Mouse (Mus musculus) gastrocnemius, adult 18-20 months (tissue): Measurements from ENCODE around the gene Ppip5k2. TPM values are rescaled to one million over a fixed set of nuclear protein-coding genes. Genes with fewer than 3 reads are reported as not detected.

Source experiments
- DNase-seq: peaks from one replicate; pipeline ENCODE4 v3.0.0; 2021; ENCODE audit warnings: low spot score
- total RNA-seq, 2 experiments: library from RNA; stranded (reverse); gene quantifications; 2 replicates each; pipeline ENCODE4 v1.2.3; 2021

Ppip5k2 gene
- total RNA-seq, 2 experiments from 2014 or later, result 1.7 to 1.8 TPM

- no peak for DNase-seq
Measured at GRCm38 (mm10) chr1:97759841-97760240, 10.4 kb downstream of the Ppip5k2 start.

DNA sequence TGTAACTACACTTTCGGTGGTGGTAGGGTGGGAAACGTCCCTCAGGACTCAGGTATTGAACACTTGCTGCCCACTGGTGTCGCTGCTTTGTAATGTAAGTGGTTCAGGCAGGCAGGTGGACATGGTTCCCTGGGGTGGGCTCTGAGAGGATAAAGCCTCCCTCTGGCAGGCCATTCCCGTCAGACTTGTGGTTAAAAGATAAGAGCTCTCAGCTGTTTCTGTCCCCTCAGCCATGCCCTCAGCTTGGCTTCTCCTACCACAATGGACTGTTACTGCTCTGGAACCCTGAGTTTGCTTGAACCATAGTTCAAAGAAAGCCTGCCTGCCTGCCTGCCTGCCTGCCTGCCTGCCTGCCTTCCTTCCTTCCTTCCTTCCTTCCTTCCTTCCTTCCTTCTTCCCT lies 15.8 kb downstream of the Ppip5k2 start:
- DNase-seq, result no peak

DNA sequence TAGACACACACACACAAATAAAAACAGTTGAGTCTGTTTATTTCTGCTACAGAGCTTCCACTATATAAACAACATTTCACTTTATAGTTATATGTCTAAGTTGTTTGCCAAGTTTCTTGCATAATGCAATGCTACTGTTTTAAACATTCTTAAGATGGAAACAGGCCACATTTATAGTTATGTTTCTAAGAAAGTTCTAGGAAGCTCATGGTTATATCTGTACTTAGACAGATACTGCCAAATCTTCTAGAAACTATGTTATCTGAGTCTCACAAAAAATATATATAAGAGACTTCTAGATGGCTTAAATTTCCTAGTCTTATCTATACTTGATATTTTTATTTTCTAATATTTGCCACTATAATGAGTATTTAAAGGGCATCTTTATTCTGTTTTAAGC lies 17.0 kb downstream of the Ppip5k2 start:
- no peak for DNase-seq

- DNase-seq, result no peak
Measured at GRCm38 (mm10) chr1:97748163-97748562, 22.0 kb downstream of the Ppip5k2 start.

- DNase-seq, result no peak
Measured at GRCm38 (mm10) chr1:97746261-97746660, 23.9 kb downstream of the Ppip5k2 start.

- DNase-seq, result no peak
Measured at GRCm38 (mm10) chr1:97745712-97746111, 24.5 kb downstream of the Ppip5k2 start.

DNA sequence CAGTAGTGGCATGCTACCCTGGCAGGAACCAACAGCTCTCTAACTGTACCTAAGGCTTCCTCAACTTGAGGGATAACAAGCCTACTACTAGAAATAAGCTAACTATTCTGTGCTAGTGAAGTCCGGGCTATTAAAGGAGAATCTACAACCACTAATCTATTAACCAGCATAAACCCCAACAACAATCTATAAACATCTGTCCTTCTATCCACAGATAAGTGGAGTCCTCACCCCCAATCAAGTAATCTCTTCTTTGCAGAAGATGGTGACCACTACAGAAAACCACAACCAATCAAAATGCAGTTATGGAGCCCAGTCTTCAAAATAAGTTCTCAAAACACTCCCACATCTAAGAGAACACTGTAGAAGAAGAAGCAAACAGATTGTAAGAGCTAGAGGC lies 27.1 kb downstream of the Ppip5k2 start:
- no peak for DNase-seq

GRCm38 (mm10) chr1:97729339-97729738 lies 40.9 kb downstream of the Ppip5k2 start:
- no peak for DNase-seq

- DNase-seq, result no peak
Measured at GRCm38 (mm10) chr1:97726730-97727129, 43.5 kb downstream of the Ppip5k2 start.

GRCm38 (mm10) chr1:97718440-97718839 lies 51.8 kb downstream of the Ppip5k2 start:
- no peak for DNase-seq

DNA sequence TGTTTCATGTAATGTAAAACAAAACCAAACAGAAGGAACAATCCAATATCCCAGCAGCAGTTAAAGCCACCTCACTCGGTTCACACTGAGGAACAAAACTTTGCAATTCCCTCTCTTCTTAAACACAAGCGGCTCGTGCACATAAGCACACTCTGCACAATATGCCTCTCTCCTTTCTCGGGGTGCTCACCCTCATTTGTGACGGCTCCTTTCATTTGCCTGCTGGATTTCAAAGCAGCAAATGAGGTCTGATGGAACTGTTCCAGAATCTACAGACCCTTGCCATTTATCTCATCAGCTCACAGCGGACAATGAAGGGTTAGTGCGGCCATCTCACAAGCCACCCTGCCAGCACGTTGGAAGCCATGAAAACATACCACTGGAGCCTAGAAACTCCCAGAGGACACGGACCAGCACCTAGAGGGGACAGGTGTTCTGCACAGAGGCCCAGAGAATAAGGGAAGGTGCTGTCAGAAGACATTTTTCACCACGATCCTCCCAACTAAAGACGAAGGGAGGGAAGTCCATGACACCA lies 55.8 kb downstream of the Ppip5k2 start:
- no peak for DNase-seq

GRCm38 (mm10) chr1:97710520-97710919 lies 59.7 kb downstream of the Ppip5k2 start:
- DNase-seq, result no peak

DNA sequence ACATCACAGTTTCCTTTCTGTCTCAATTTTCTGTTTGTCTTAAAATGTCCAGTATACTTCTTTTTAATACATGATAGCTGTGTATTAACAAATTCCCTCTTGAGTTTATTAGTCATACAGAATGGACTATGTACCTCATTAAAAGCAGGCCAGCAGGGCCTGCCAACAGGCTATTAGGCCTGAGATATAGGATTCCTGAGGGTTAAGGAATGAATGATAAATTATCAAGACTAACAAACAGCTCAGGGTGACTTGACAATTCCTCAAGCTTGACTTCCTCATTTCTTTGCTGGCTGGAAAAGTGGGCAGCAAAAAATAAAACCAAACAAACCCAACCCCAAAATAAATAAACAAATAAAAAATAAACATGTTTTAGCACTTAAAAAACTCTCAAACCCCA lies 64.8 kb downstream of the Ppip5k2 start:
- DNase-seq, result no peak

GRCm38 (mm10) chr1:97704646-97705045 lies 65.6 kb downstream of the Ppip5k2 start:
- no peak for DNase-seq

- no peak for DNase-seq
Measured at GRCm38 (mm10) chr1:97698956-97699570, 71.1 kb downstream of the Ppip5k2 start.

DNA sequence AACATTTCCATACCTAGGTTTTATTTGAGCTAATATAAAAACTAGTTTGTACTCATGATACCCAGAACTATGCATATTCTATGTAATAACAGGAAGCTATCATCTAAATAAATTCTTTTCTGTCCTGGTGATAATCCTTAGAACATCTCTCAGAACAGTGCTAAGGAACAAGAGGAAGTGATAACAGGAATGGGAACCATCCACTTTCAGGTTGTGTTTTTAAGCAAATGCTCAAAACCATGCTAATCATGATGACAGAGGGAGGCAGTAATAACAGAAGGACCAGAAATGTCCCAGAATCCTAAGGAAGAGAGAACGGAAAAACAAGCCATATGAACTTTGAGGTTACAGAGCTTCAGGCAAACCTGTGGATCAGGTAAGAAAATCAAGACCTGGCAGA lies 72.9 kb downstream of the Ppip5k2 start:
- no peak for DNase-seq

GRCm38 (mm10) chr1:97693825-97694224 lies 76.4 kb downstream of the Ppip5k2 start:
- no peak for DNase-seq

DNA sequence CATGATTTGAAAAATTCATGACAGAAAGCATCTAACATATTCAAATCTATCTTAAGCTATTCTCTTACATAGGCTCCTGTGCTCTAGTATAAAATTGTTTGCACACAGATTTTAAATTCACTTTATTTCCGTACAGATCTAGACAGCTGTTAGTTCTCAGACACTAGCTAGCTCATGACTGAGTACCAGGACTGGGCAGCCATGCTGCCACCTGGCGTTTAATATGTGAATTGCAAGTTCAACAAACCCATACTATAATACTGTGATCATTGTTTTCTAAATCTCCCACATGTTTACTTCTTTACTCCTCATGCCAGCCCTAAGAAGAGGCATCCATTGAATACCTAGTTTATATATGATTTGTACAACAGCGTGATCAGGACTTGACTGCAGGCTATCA lies 81.5 kb downstream of the Ppip5k2 start:
- DNase-seq, result peak; percentile 52

- DNase-seq, result no peak
Measured at GRCm38 (mm10) chr1:97676526-97677177, 93.6 kb downstream of the Ppip5k2 start.

GRCm38 (mm10) chr1:97676115-97676514 lies 94.1 kb downstream of the Ppip5k2 start:
- DNase-seq, result no peak

DNA sequence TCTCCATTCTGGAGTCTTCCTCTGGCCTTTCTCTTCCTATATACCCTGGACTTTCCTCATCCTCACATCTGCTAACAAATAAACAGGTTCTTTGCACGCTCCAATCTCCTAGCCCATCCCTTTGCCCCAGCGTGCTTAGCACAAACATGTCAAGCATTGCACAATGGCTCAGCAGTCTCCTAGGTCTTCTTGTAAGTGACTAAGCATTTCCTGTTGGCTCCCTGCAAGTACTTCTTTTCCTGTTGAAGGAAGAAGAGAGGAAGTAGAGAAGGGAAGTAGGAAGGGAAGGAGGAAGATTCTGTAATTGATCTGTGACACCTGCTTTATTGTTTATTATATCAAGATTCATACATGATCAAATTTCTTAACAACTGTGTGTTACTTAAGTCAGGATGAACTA lies 97.4 kb downstream of the Ppip5k2 start:
- DNase-seq, result no peak

DNA sequence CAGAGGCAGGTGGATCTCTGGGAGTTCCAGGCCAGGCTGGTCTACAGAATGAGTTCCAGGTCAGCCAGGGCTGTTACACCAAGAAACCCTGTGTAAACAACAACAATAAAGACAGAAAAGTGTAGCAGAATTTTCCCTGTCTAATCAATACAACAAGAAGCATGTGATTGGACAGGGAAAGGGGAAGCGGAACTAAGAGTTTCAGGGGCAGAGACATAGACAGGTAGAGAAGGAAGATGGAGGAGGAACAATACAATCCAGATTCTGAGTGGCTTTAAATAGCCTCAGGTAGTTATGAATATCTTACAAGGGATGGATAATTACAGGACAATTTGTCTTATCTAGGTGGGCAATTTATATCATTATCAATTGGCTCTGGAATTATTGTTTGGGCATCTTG lies 102.9 kb downstream of the Ppip5k2 start:
- no peak for DNase-seq

- DNase-seq, result no peak
Measured at GRCm38 (mm10) chr1:97662324-97662723, 107.9 kb downstream of the Ppip5k2 start.
